Mouse (Mus musculus): Measurements from ENCODE around the gene Enkd1.

GRCm38 (mm10) chr8:105714139-105714538, 6.1 kb upstream of the Enkd1 start:
- no peak for TF ChIP-seq POLR2A (IDR thresholded peaks at IDR 0.05; ENCODE audit: low read depth, low read length)
- TF ChIP-seq CTCF (IDR thresholded peaks at IDR 0.05; ENCODE audit: borderline replicate concordance, insufficient read depth, low read length): peak; percentile 56; the same call in 1 of the 2 replicates
